Mouse (Mus musculus): ENCODE measurements around the gene Gucy1b2. TPM values are rescaled to one million over a fixed set of nuclear protein-coding genes. Genes with fewer than 3 reads are reported as not detected.

Gene Gucy1b2
- polyA plus RNA-seq, 1 experiment from 2014 or later, result 0.16 TPM

DNA sequence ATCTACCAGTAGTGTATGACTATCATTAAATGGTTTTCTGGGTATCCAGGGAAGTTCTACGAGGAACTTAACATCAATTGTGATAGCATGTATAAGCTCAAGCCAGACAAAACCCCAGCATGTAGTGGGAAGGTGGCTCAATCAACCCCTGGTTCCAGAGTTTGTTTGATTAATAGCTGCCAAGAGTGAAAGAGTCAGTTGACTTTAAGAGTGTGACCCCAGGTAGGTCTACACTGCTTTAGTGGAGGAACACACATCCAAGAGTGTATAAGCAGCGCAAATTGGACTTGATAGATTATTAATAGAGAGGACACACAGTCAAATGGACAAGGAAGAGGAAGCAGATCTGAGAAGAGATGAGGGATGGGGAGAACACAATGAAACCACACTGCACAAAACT, 18.3 kb downstream of the Gucy1b2 start:
- Histone ChIP-seq H3K4me1 (replicated peaks; ENCODE audit: control insufficient read depth, insufficient read depth, low read length) (no peaks in the 10 kb centered on the region), H3K4me2 (no peak overlapping the region), H3K4me3 (ENCODE audit: low read depth, low read length) (no peak overlapping the region), H3K9ac (ENCODE audit: low read depth, low read length) (no peak overlapping the region), H3K9me3 (ENCODE audit: control insufficient read depth, low read length) (no peaks in the 10 kb centered on the region), H3K36me3 (ENCODE audit: control insufficient read depth, insufficient read depth, low read length) (no peaks in the 10 kb centered on the region), H3K27ac (ENCODE audit: low read depth, low read length) (no peak overlapping the region), H3K27me3 (replicated peaks; ENCODE audit: control insufficient read depth, insufficient read depth, low read length) (no peaks in the 10 kb centered on the region)
- ATAC-seq (replicated peaks; ENCODE audit: low FRiP score) (no peak), DNase-seq (ENCODE audit: low spot score) (no peak)
- 86% methylated on average over 2 of the region's 2 CpGs for WGBS

DNA sequence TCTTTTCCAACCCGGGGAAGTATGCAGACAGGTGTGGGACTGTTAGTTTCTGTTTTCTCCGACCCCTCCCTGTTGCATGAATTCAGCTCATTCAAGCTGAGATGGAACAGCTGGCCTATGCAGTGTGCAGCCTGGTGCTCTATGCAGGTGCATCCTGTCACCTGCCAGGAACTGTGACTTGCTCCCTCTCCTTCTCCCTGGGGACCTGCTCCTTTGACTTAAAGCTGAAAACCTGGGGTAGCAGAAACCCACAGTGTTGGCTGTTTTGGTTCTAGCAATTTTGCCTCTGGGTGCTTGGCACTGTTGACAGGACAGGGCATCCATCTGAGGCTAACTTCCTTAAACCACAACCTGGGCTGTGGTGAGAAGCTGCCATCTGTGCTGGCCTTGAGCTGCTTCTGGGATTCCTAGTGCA, 30.8 kb downstream of the Gucy1b2 start:
- Histone ChIP-seq H3K4me1 (replicated peaks; ENCODE audit: control insufficient read depth, insufficient read depth, low read length) (no peaks in the 10 kb centered on the region), H3K27me3 (replicated peaks; ENCODE audit: control insufficient read depth, insufficient read depth, low read length) (no peaks in the 10 kb centered on the region), H3K36me3 (ENCODE audit: control insufficient read depth, insufficient read depth, low read length) (no peaks in the 10 kb centered on the region), H3K4me2 (no peak overlapping the region), H3K9me3 (ENCODE audit: control insufficient read depth, low read length) (no peaks in the 10 kb centered on the region), H3K27ac (ENCODE audit: low read depth, low read length) (no peak overlapping the region), H3K9ac (ENCODE audit: low read depth, low read length) (no peak overlapping the region), H3K4me3 (ENCODE audit: low read depth, low read length) (no peak overlapping the region)
- ATAC-seq (replicated peaks; ENCODE audit: low FRiP score) (no peak), DNase-seq (ENCODE audit: low spot score) (no peak)
- WGBS, result 83% methylated on average over 2 of the region's 2 CpGs

- no peaks in the 10 kb centered on the region for H3K9me3 ChIP-seq (ENCODE audit: control insufficient read depth, low read length)
These were observed 33.8 kb downstream of the Gucy1b2 start for GRCm38 (mm10) chr14:62422265-62422664.

GRCm38 (mm10) chr14:62417501-62417900, 38.6 kb downstream of the Gucy1b2 start:
- no peaks in the 10 kb centered on the region for H3K27me3 ChIP-seq (replicated peaks; ENCODE audit: control insufficient read depth, insufficient read depth, low read length)
- no peak overlapping the region for H3K4me2 ChIP-seq
- H3K27ac ChIP-seq (ENCODE audit: low read depth, low read length), result no peak overlapping the region
- H3K9ac ChIP-seq (ENCODE audit: low read depth, low read length), result no peak overlapping the region
- no peak for ATAC-seq (replicated peaks; ENCODE audit: low FRiP score)
- H3K4me1 ChIP-seq (replicated peaks; ENCODE audit: control insufficient read depth, insufficient read depth, low read length), result no peaks in the 10 kb centered on the region
- H3K36me3 ChIP-seq (ENCODE audit: control insufficient read depth, insufficient read depth, low read length), result no peaks in the 10 kb centered on the region
- H3K4me3 ChIP-seq (ENCODE audit: low read depth, low read length), result no peak overlapping the region
- 68% methylated on average over 3 of the region's 3 CpGs for WGBS
- no peak for DNase-seq (ENCODE audit: low spot score)
- H3K9me3 ChIP-seq (ENCODE audit: control insufficient read depth, low read length), result no peaks in the 10 kb centered on the region

More at GRCm38 (mm10) chr14:62422265-62422664, 33.8 kb downstream of the Gucy1b2 start:
- Histone ChIP-seq H3K4me1 (replicated peaks; ENCODE audit: control insufficient read depth, insufficient read depth, low read length) (no peaks in the 10 kb centered on the region), H3K4me2 (no peak overlapping the region), H3K36me3 (ENCODE audit: control insufficient read depth, insufficient read depth, low read length) (no peaks in the 10 kb centered on the region), H3K27ac (ENCODE audit: low read depth, low read length) (no peak overlapping the region), H3K9ac (ENCODE audit: low read depth, low read length) (no peak overlapping the region), H3K27me3 (replicated peaks; ENCODE audit: control insufficient read depth, insufficient read depth, low read length) (no peaks in the 10 kb centered on the region), H3K4me3 (ENCODE audit: low read depth, low read length) (no peak overlapping the region)
- 74% methylated on average over 4 of the region's 4 CpGs for WGBS
- no peak for DNase-seq (ENCODE audit: low spot score)
- ATAC-seq (replicated peaks; ENCODE audit: low FRiP score), result no peak

GRCm38 (mm10) chr14:62416742-62417134, 39.4 kb downstream of the Gucy1b2 start:
- no peak overlapping the region for H3K4me2 ChIP-seq

DNA sequence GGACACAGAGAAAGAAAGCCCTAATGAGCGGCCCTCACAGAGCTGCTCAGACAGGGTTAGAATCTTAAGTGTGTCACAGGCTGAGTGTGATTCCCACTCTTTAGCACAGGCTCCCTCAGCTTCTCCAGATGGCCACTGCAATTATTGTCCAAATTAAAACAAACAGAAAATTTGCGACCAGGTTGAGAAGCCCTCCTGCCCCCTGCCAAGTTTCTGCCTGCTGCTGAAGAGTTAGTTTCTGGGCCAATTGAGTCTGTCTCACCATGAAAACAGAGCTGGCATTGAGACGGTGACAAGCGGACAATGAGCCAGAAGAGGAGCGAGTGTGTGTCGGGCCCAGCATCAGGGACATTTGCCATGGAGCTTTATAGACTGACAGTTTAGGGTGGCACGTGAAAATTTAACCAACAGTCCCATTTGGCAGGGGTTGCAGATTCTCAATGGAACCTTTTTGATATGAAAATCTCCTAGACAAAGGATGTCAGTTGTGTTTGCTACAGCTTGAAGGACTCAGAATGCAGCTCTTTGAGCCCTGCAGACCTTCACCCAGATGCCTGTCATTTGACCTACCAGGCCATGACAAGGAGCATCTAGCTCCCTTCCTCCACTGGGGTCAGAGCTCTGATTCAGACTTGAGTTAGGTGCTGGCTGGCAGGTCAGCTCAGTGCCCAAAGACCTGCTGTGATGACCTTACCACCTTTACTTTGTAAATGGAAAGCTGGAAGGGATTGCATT, 39.9 kb downstream of the Gucy1b2 start:
- no peak overlapping the region for H3K27ac ChIP-seq (ENCODE audit: low read depth, low read length)
- DNase-seq (ENCODE audit: low spot score), result no peak

More at GRCm38 (mm10) chr14:62416742-62417134, 39.4 kb downstream of the Gucy1b2 start:
- Histone ChIP-seq H3K36me3 (ENCODE audit: control insufficient read depth, insufficient read depth, low read length) (no peaks in the 10 kb centered on the region), H3K9ac (ENCODE audit: low read depth, low read length) (no peak overlapping the region), H3K27ac (ENCODE audit: low read depth, low read length) (no peak overlapping the region), H3K27me3 (replicated peaks; ENCODE audit: control insufficient read depth, insufficient read depth, low read length) (no peaks in the 10 kb centered on the region), H3K4me1 (replicated peaks; ENCODE audit: control insufficient read depth, insufficient read depth, low read length) (no peaks in the 10 kb centered on the region), H3K4me3 (ENCODE audit: low read depth, low read length) (no peak overlapping the region), H3K9me3 (ENCODE audit: control insufficient read depth, low read length) (no peaks in the 10 kb centered on the region)
- DNase-seq (ENCODE audit: low spot score) (no peak), ATAC-seq (replicated peaks; ENCODE audit: low FRiP score) (no peak)
- 63% methylated on average over 1 of the region's 1 CpGs for WGBS

GRCm38 (mm10) chr14:62395346-62395745, 60.7 kb downstream of the Gucy1b2 start:
- Histone ChIP-seq H3K9ac (ENCODE audit: low read depth, low read length) (no peak overlapping the region), H3K9me3 (ENCODE audit: control insufficient read depth, low read length) (no peaks in the 10 kb centered on the region), H3K4me1 (replicated peaks; ENCODE audit: control insufficient read depth, insufficient read depth, low read length) (no peaks in the 10 kb centered on the region), H3K27ac (ENCODE audit: low read depth, low read length) (no peak overlapping the region), H3K36me3 (ENCODE audit: control insufficient read depth, insufficient read depth, low read length) (no peaks in the 10 kb centered on the region), H3K4me3 (ENCODE audit: low read depth, low read length) (no peak overlapping the region), H3K4me2 (no peak overlapping the region), H3K27me3 (replicated peaks; ENCODE audit: control insufficient read depth, insufficient read depth, low read length) (no peaks in the 10 kb centered on the region)
- ATAC-seq (replicated peaks; ENCODE audit: low FRiP score) (no peak), DNase-seq (ENCODE audit: low spot score) (no peak)
- 82% methylated on average over 2 of the region's 2 CpGs for WGBS

More for the DNA sequence above, 39.9 kb downstream of the Gucy1b2 start:
- Histone ChIP-seq H3K9ac (ENCODE audit: low read depth, low read length) (no peak overlapping the region), H3K36me3 (ENCODE audit: control insufficient read depth, insufficient read depth, low read length) (no peaks in the 10 kb centered on the region), H3K9me3 (ENCODE audit: control insufficient read depth, low read length) (no peaks in the 10 kb centered on the region), H3K27me3 (replicated peaks; ENCODE audit: control insufficient read depth, insufficient read depth, low read length) (no peaks in the 10 kb centered on the region), H3K4me1 (replicated peaks; ENCODE audit: control insufficient read depth, insufficient read depth, low read length) (no peaks in the 10 kb centered on the region), H3K4me3 (ENCODE audit: low read depth, low read length) (no peak overlapping the region), H3K4me2 (no peak overlapping the region)
- ATAC-seq (replicated peaks; ENCODE audit: low FRiP score), result no peak
- WGBS, result 71% methylated on average over 7 of the region's 7 CpGs

DNA sequence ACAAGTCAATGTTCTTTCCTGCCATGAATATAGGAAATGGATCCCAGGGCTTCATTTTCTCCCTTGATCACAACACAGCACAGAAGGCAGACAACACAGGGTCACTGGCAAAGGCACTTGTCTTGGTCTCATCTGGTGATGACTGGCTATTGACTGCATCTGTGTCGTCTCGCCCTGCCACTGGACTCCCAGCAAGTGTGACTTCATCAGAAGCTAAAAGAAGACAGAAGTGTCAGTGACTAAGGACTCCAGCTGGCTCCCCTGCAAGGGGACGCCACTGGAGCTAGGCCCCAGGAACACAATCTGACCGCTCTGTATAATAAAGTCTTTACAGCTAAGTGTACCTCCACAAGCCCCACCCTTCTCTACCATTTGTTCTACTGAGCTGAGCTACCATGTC, 63.3 kb downstream of the Gucy1b2 start:
- DNase-seq (ENCODE audit: low spot score) (no peak), ATAC-seq (replicated peaks; ENCODE audit: low FRiP score) (no peak)
- no peak overlapping the region for H3K9ac ChIP-seq (ENCODE audit: low read depth, low read length)
- H3K9me3 ChIP-seq (ENCODE audit: control insufficient read depth, low read length), result no peaks in the 10 kb centered on the region
- H3K27ac ChIP-seq (ENCODE audit: low read depth, low read length), result no peak overlapping the region
- H3K4me2 ChIP-seq, result no peak overlapping the region
- no peaks in the 10 kb centered on the region for H3K4me1 ChIP-seq (replicated peaks; ENCODE audit: control insufficient read depth, insufficient read depth, low read length)
- 83% methylated on average over 4 of the region's 4 CpGs for WGBS
- H3K27me3 ChIP-seq (replicated peaks; ENCODE audit: control insufficient read depth, insufficient read depth, low read length), result no peaks in the 10 kb centered on the region
- H3K36me3 ChIP-seq (ENCODE audit: control insufficient read depth, insufficient read depth, low read length), result no peaks in the 10 kb centered on the region
- H3K4me3 ChIP-seq (ENCODE audit: low read depth, low read length), result no peak overlapping the region
